Mouse (Mus musculus): ENCODE measurements around the gene Lrrc30.

The Lrrc30 gene

DNA sequence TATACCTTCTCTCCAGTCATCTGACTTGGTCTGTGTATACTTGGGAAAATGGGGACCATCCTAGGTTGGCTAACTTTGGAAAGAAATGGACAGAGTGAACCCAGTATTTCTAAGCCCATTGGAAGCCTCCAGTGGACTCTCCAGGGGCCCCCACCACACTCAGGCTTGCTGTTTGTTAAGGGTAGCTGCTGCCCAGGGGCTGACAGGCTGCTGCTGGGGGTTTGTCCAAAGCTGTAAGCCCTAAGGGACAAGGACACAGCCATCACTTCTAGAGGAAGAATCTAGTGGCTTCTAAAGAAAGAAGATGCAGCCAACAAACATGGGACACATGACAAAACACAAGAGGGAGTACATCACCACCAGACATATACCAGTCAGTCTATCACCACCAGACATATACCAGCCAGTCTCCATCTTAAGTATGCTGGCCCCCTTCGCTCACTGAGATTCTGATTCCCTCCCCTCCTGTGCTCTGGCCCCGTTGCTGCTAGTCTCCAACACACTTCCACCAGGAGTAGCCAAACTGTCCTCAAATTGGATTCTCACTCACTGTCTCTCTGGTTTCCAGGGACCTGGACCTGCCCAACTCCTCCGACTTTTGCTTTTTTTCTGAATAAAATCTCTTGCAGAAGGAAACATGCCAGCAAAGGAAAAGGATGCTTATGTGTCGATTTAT lies 49.7 kb downstream of the Lrrc30 start:
- no peak for DNase-seq

DNA sequence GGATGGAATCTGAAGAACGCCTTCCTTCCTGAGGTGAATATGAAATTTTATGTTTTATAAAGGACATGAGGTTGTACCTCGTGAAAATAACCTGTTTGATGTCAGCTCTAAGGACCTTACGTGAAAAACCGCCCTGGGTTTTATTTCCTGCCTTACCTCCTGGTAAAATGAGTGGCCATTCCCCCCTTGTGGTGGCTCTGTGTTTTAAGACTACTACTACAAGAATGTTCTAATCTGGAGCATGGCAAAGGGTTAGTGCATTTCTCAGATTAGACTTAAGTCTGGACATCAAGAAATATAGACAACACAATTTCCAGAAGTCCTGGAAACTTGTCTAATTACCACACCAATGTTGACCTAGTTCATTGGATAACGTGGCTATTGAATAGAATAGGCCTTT lies 50.7 kb downstream of the Lrrc30 start:
- no peak for DNase-seq

Data from cerebellum, adult 8-10 months (tissue).